Comparison of ENCODE assay signal across 32 mouse cellular contexts in genomic region chr1:144258779-144259178, GRCm38 (mm10). TPM values are rescaled to one million over a fixed set of nuclear protein-coding genes. Genes with fewer than 3 reads are reported as not detected.
"Had no signal": no experiment of that assay in that cellular context is flagged by ENCODE, and none has a peak within 500 bp of the region (broad histone marks: within the 10 kb centered on the region; RNA-seq: fewer than 3 reads in every experiment).

No protein-coding gene starts in this region.

- H3K27me3 ChIP-seq: heart, embryonic 12.5 days; hindbrain, embryonic 13.5 days; hindbrain, embryonic 15.5 days; intestine, embryonic 15.5 days; kidney, embryonic 15.5 days; limb, embryonic 12.5 days; liver, embryonic 13.5 days; liver, embryonic 15.5 days had no signal

- H3K4me3 ChIP-seq: gastrocnemius, adult 2 months; heart, embryonic 10.5 days; heart, embryonic 12.5 days; hindbrain, embryonic 13.5 days; hindbrain, embryonic 15.5 days; intestine, embryonic 15.5 days; kidney, embryonic 15.5 days; layer of hippocampus, adult 2 months; left cerebral cortex, adult 2 months; limb, embryonic 10.5 days; limb, embryonic 12.5 days; liver, embryonic 13.5 days; liver, embryonic 15.5 days had no signal

- H3K4me2 ChIP-seq: heart, embryonic 12.5 days; hindbrain, embryonic 13.5 days; hindbrain, embryonic 15.5 days; intestine, embryonic 15.5 days; kidney, embryonic 15.5 days; limb, embryonic 12.5 days; liver, embryonic 11.5 days; liver, embryonic 13.5 days; liver, embryonic 15.5 days had no signal

- DNase-seq: gastrocnemius, adult 2 months; gastrocnemius, postnatal 10 days; gastrocnemius, postnatal 25 days; heart, adult 18-20 months; heart, postnatal 10 days; heart, postnatal 4 days; kidney, adult 11 months; kidney, adult 2 months; kidney, adult 9 months; kidney, postnatal 14 days; kidney, postnatal 4 days; liver; liver, embryonic 13.5 days; liver, postnatal 0 days had no signal

- H3K36me3 ChIP-seq: heart, embryonic 10.5 days; heart, embryonic 12.5 days; hindbrain, embryonic 13.5 days; hindbrain, embryonic 15.5 days; intestine, embryonic 15.5 days; kidney, embryonic 15.5 days; limb, embryonic 10.5 days; limb, embryonic 12.5 days; liver, embryonic 13.5 days; liver, embryonic 15.5 days had no signal

- ATAC-seq: hindbrain, postnatal 0 days; intestine, embryonic 15.5 days; liver, postnatal 0 days had no signal

- H3K9me3 ChIP-seq: heart, embryonic 10.5 days; heart, embryonic 12.5 days; hindbrain, embryonic 13.5 days; hindbrain, embryonic 15.5 days; intestine, embryonic 15.5 days; kidney, embryonic 15.5 days; limb, embryonic 10.5 days; limb, embryonic 12.5 days; liver, embryonic 13.5 days; liver, embryonic 15.5 days had no signal

- H3K9ac ChIP-seq: heart, embryonic 12.5 days; hindbrain, embryonic 13.5 days; hindbrain, embryonic 15.5 days; intestine, embryonic 15.5 days; kidney, embryonic 15.5 days; limb, embryonic 12.5 days; liver, embryonic 13.5 days; liver, embryonic 15.5 days; liver, postnatal 0 days had no signal

- H3K27ac ChIP-seq: gastrocnemius, adult 2 months; heart, embryonic 10.5 days; hindbrain, embryonic 13.5 days; hindbrain, embryonic 15.5 days; hindbrain, postnatal 0 days; intestine, embryonic 15.5 days; kidney, embryonic 15.5 days; kidney, postnatal 0 days; layer of hippocampus, adult 2 months; left cerebral cortex, adult 2 months; limb, embryonic 10.5 days; limb, embryonic 12.5 days; liver, embryonic 13.5 days; liver, embryonic 15.5 days had no signal

- H3K4me1 ChIP-seq: heart, embryonic 10.5 days; heart, embryonic 12.5 days; hindbrain, embryonic 13.5 days; hindbrain, embryonic 15.5 days; intestine, embryonic 15.5 days; kidney, embryonic 15.5 days; limb, embryonic 10.5 days; limb, embryonic 12.5 days; liver, embryonic 13.5 days; liver, embryonic 15.5 days had no signal

RNA-seq across cellular contexts. Expression of gene Rgs1, which starts 9.7 kb away (rescaled TPM):
- total RNA-seq: gastrocnemius, adult 2 months; gastrocnemius, postnatal 10 days; gastrocnemius, postnatal 25 days; gastrocnemius, postnatal 4 days; heart, postnatal 10 days; layer of hippocampus, postnatal 10 days; layer of hippocampus, postnatal 25 days had no signal
- polyA plus RNA-seq: heart, embryonic 10.5 days; hindbrain, embryonic 11.5 days; hindbrain, embryonic 13.5 days; hindbrain, embryonic 15.5 days; hindbrain, postnatal 0 days; kidney, embryonic 15.5 days; limb, embryonic 10.5 days; limb, embryonic 12.5 days had no signal
